Mouse (Mus musculus): ENCODE measurements around the gene Prss34. TPM values are rescaled to one million over a fixed set of nuclear protein-coding genes. Genes with fewer than 3 reads are reported as not detected.

Gene Prss34
- polyA plus RNA-seq, 1 experiment from 2014 or later = 0.82 TPM

GRCm38 (mm10) chr17:25272326-25272725, 25.9 kb upstream of the Prss34 start:
- no peak for ATAC-seq (ENCODE audit: low read depth)
- 0% methylated on average over 10 of the region's 10 CpGs for WGBS
- Histone ChIP-seq H3K4me1 (replicated peaks; ENCODE audit: control insufficient read depth, insufficient read depth, low read length) (peaks cover 16% of the 10 kb centered on the region), H3K9me3 (ENCODE audit: control insufficient read depth, low read length) (no peaks in the 10 kb centered on the region), H3K4me2 (ENCODE audit: low read depth, low read length) (peak overlapping the region; percentile 88), H3K27ac (ENCODE audit: low read length) (peak overlapping the region; percentile 97), H3K27me3 (ENCODE audit: control insufficient read depth, insufficient read depth, low read depth, low read length) (no peaks in the 10 kb centered on the region), H3K36me3 (ENCODE audit: control insufficient read depth, insufficient read depth, low read length) (peaks cover 18% of the 10 kb centered on the region), H3K4me3 (ENCODE audit: low read length) (peak overlapping the region; percentile 67), H3K9ac (ENCODE audit: low read length) (peak overlapping the region; percentile 93)

DNA sequence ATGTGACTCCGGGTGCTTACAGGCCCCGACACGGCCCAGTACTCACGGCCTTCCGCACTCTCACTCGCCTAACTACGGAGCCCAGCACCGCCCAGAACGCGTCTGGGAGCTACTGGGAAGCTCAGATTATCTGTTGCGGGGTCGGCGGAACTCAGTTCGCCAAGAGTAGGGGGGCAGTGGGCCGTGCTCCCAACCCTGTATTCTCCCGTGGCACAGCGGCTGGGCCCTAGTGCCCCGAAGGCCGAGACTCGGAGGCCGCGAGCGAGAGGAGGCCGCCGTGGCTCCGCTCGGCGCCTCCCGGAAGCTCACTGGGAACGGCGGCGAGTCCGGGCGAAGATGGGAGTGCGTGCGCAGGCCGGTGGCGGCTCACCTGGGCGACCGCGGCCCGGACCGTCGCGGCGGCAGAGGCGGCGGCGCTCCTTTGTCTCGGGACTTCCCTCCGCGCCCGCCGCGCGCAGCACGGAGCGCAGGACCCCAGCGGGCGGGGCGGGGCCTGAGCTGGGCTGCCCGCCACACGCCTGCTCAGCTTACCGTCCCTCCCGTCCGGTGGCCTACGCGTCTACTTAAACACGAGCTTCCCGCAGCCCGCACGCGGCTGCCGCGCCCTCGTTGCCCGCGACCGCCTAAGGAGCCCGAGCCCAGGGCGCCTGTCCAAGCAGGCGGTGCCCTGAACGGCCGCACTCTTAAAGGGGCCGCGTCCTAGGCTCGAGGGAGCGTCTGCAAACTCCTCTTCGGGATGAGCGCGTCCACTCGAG, 25.1 kb upstream of the Prss34 start:
- peak; percentile 95 for ATAC-seq (ENCODE audit: low read depth)
- H3K9ac ChIP-seq (ENCODE audit: low read length) = peak overlapping the region; percentile 93
- H3K27ac ChIP-seq (ENCODE audit: low read length) = peak overlapping the region; percentile 97
- H3K36me3 ChIP-seq (ENCODE audit: control insufficient read depth, insufficient read depth, low read length) = peaks cover 10% of the 10 kb centered on the region
- peak overlapping the region; percentile 88 for H3K4me2 ChIP-seq (ENCODE audit: low read depth, low read length)
- no peaks in the 10 kb centered on the region for H3K27me3 ChIP-seq (ENCODE audit: control insufficient read depth, insufficient read depth, low read depth, low read length)
- H3K4me1 ChIP-seq (replicated peaks; ENCODE audit: control insufficient read depth, insufficient read depth, low read length) = peaks cover 16% of the 10 kb centered on the region
- H3K4me3 ChIP-seq (ENCODE audit: low read length) = peak overlapping the region; percentile 67
- under 1% methylated on average over 72 of the region's 92 CpGs for WGBS
- H3K9me3 ChIP-seq (ENCODE audit: control insufficient read depth, low read length) = no peaks in the 10 kb centered on the region

GRCm38 (mm10) chr17:25273706-25274501, 24.3 kb upstream of the Prss34 start:
- Histone ChIP-seq H3K4me2 (ENCODE audit: low read depth, low read length) (peak overlapping the region; percentile 47), H3K9ac (ENCODE audit: low read length) (peak overlapping the region; percentile 93), H3K4me1 (replicated peaks; ENCODE audit: control insufficient read depth, insufficient read depth, low read length) (peaks cover 16% of the 10 kb centered on the region), H3K36me3 (ENCODE audit: control insufficient read depth, insufficient read depth, low read length) (0 out of 2 replicates have a peak, but pooled peaks cover 3% of the 10 kb centered on the region), H3K4me3 (ENCODE audit: low read length) (peak overlapping the region; percentile 67), H3K27me3 (ENCODE audit: control insufficient read depth, insufficient read depth, low read depth, low read length) (no peaks in the 10 kb centered on the region), H3K9me3 (ENCODE audit: control insufficient read depth, low read length) (no peaks in the 10 kb centered on the region), H3K27ac (ENCODE audit: low read length) (peak overlapping the region; percentile 97)
- ATAC-seq (ENCODE audit: low read depth) = peak; percentile 88
- WGBS = 1% methylated on average over 37 of the region's 45 CpGs

- 78% methylated on average over 9 of the region's 9 CpGs for WGBS
- Histone ChIP-seq H3K27ac (ENCODE audit: low read length) (peak within 1 kb of the TSS; percentile 97), H3K4me2 (ENCODE audit: low read depth, low read length) (peak within 1 kb of the TSS; percentile 47), H3K4me1 (replicated peaks; ENCODE audit: control insufficient read depth, insufficient read depth, low read length) (peaks cover 16% of the 10 kb centered on the region), H3K9me3 (ENCODE audit: control insufficient read depth, low read length) (no peaks in the 10 kb centered on the region), H3K4me3 (ENCODE audit: low read length) (peak within 1 kb of the TSS; percentile 67), H3K27me3 (ENCODE audit: control insufficient read depth, insufficient read depth, low read depth, low read length) (no peaks in the 10 kb centered on the region), H3K9ac (ENCODE audit: low read length) (peak within 1 kb of the TSS; percentile 93), H3K36me3 (ENCODE audit: control insufficient read depth, insufficient read depth, low read length) (no peaks in the 10 kb centered on the region)
- no peak for ATAC-seq (ENCODE audit: low read depth)
Measured at GRCm38 (mm10) chr17:25274571-25275346, 23.4 kb upstream of the Prss34 start, which contains the start of gene Ube2i. Gene Ube2i, minus strand, starts transcription at chr17:25274622.

- no peak overlapping the region for H3K4me2 ChIP-seq (ENCODE audit: low read depth, low read length)
- H3K9ac ChIP-seq (ENCODE audit: low read length) = no peak overlapping the region
- no peaks in the 10 kb centered on the region for H3K9me3 ChIP-seq (ENCODE audit: control insufficient read depth, low read length)
- H3K27me3 ChIP-seq (ENCODE audit: control insufficient read depth, insufficient read depth, low read depth, low read length) = no peaks in the 10 kb centered on the region
- H3K36me3 ChIP-seq (ENCODE audit: control insufficient read depth, insufficient read depth, low read length) = no peaks in the 10 kb centered on the region
- no peak overlapping the region for H3K4me3 ChIP-seq (ENCODE audit: low read length)
- 94% methylated on average over 3 of the region's 3 CpGs for WGBS
- H3K27ac ChIP-seq (ENCODE audit: low read length) = no peak overlapping the region
- ATAC-seq (ENCODE audit: low read depth) = no peak
- H3K4me1 ChIP-seq (replicated peaks; ENCODE audit: control insufficient read depth, insufficient read depth, low read length) = peaks cover 13% of the 10 kb centered on the region
Measured at GRCm38 (mm10) chr17:25275833-25276232, 22.4 kb upstream of the Prss34 start.

GRCm38 (mm10) chr17:25282133-25282532, 16.1 kb upstream of the Prss34 start:
- Histone ChIP-seq H3K9ac (ENCODE audit: low read length) (no peak overlapping the region), H3K27me3 (ENCODE audit: control insufficient read depth, insufficient read depth, low read depth, low read length) (no peaks in the 10 kb centered on the region), H3K36me3 (ENCODE audit: control insufficient read depth, insufficient read depth, low read length) (no peaks in the 10 kb centered on the region), H3K9me3 (ENCODE audit: control insufficient read depth, low read length) (no peaks in the 10 kb centered on the region; the same call in 1 of the 2 replicates), H3K4me2 (ENCODE audit: low read depth, low read length) (no peak overlapping the region), H3K4me3 (ENCODE audit: low read length) (no peak overlapping the region), H3K27ac (ENCODE audit: low read length) (no peak overlapping the region), H3K4me1 (replicated peaks; ENCODE audit: control insufficient read depth, insufficient read depth, low read length) (no peaks in the 10 kb centered on the region)
- ATAC-seq (ENCODE audit: low read depth) = no peak
- 26% methylated on average over 11 of the region's 11 CpGs for WGBS

DNA sequence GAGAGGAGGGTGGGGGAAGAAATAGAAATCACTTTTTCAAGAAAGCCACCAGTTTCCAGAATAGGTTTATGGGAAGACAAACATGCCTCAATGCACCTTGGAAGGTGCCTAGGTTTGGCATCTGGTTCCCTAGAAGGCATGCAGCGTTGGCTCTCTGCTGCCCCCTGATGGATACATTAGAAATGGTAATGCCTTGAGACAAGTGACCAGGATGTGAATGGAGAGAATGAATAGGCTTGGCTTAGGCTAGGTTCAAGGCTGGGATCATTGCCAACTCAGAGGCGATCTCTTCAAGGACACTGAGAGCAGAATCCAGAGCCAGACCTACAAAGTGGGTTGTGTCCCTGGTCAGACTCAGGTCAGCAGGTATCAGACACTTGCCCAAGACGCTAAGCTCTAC, 13.2 kb upstream of the Prss34 start:
- peak; percentile 36; the same call in 1 of the 2 replicates for ATAC-seq (ENCODE audit: low read depth)
- H3K27me3 ChIP-seq (ENCODE audit: control insufficient read depth, insufficient read depth, low read depth, low read length) = no peaks in the 10 kb centered on the region
- H3K4me1 ChIP-seq (replicated peaks; ENCODE audit: control insufficient read depth, insufficient read depth, low read length) = no peaks in the 10 kb centered on the region
- H3K36me3 ChIP-seq (ENCODE audit: control insufficient read depth, insufficient read depth, low read length) = no peaks in the 10 kb centered on the region
- H3K4me3 ChIP-seq (ENCODE audit: low read length) = no peak overlapping the region
- 20% methylated on average over 3 of the region's 3 CpGs for WGBS
- H3K27ac ChIP-seq (ENCODE audit: low read length) = no peak overlapping the region
- no peaks in the 10 kb centered on the region; the same call in 1 of the 2 replicates for H3K9me3 ChIP-seq (ENCODE audit: control insufficient read depth, low read length)
- H3K9ac ChIP-seq (ENCODE audit: low read length) = no peak overlapping the region
- no peak overlapping the region for H3K4me2 ChIP-seq (ENCODE audit: low read depth, low read length)

DNA sequence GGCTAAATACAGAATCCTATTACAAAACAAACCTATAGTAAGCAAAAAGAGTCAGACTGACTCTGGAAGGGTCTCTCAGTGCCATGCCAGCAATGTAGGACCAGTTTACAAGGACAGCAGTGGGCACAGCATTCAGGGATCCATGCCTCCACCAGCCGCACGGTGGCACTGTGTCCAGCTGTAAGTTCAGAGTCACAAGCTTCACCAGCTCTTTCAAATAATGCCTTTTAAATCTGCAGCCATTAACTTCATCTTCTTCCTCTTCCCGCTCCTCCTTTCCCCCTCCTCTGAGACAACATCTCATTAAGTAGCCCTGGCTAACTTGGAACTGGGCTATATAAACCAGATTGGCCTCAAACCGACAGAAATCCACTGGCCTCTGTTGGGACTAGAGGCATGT, 9.4 kb upstream of the Prss34 start:
- 22% methylated on average over 4 of the region's 4 CpGs for WGBS
- Histone ChIP-seq H3K27me3 (ENCODE audit: control insufficient read depth, insufficient read depth, low read depth, low read length) (no peaks in the 10 kb centered on the region), H3K27ac (ENCODE audit: low read length) (no peak overlapping the region), H3K4me3 (ENCODE audit: low read length) (no peak overlapping the region), H3K36me3 (ENCODE audit: control insufficient read depth, insufficient read depth, low read length) (no peaks in the 10 kb centered on the region), H3K4me2 (ENCODE audit: low read depth, low read length) (no peak overlapping the region), H3K9me3 (ENCODE audit: control insufficient read depth, low read length) (no peaks in the 10 kb centered on the region), H3K9ac (ENCODE audit: low read length) (no peak overlapping the region), H3K4me1 (replicated peaks; ENCODE audit: control insufficient read depth, insufficient read depth, low read length) (no peaks in the 10 kb centered on the region)
- no peak for ATAC-seq (ENCODE audit: low read depth)

Data from lung, embryonic 16.5 days (tissue).